ENCODE assay signal across 21 mouse cellular contexts in genomic region chr10:69179341-69179740, GRCm38 (mm10). TPM values are rescaled to one million over a fixed set of nuclear protein-coding genes. Genes with fewer than 3 reads are reported as not detected.
DNase-seq lines count a peak whose midpoint lies in the region; ATAC-seq and TF ChIP-seq lines count a peak whose summit lies in the region.
"Had no signal": no experiment of that assay in that cellular context is flagged by ENCODE, and none has a peak within 500 bp of the region (broad histone marks: within the 10 kb centered on the region; RNA-seq: fewer than 3 reads in every experiment).

No protein-coding gene starts in this region.

- TF ChIP-seq POLR2A in testis, adult 2 months (IDR thresholded peaks at IDR 0.05; ENCODE audit: control insufficient read depth, low read depth, low read length), result no peak

- no peak overlapping the region for H3K4me3 ChIP-seq in intestine, postnatal 0 days (ENCODE audit: low read depth, low read length)
- no peak overlapping the region for H3K4me3 ChIP-seq in intestine, embryonic 15.5 days (replicated peaks)
- H3K4me3 ChIP-seq in testis, adult 2 months (ENCODE audit: control insufficient read depth, low read depth, low read length), result no peak overlapping the region
- no peak overlapping the region for H3K4me3 ChIP-seq in forebrain, embryonic 12.5 days (replicated peaks)
- H3K4me3 ChIP-seq: embryonic facial prominence, embryonic 13.5 days; forebrain, embryonic 13.5 days; heart, embryonic 13.5 days; hindbrain, embryonic 12.5 days had no signal

- H3K4me2 ChIP-seq in intestine, postnatal 0 days (replicated peaks; ENCODE audit: low read depth), result no peak overlapping the region
- H3K4me2 ChIP-seq in intestine, embryonic 15.5 days (replicated peaks), result no peak overlapping the region
- H3K4me2 ChIP-seq in forebrain, embryonic 12.5 days, result no peak overlapping the region
- H3K4me2 ChIP-seq: embryonic facial prominence, embryonic 13.5 days; forebrain, embryonic 13.5 days; heart, embryonic 13.5 days; hindbrain, embryonic 12.5 days had no signal

- no peaks in the 10 kb centered on the region for H3K36me3 ChIP-seq in intestine, postnatal 0 days (ENCODE audit: control insufficient read depth, insufficient read depth)
- no peaks in the 10 kb centered on the region for H3K36me3 ChIP-seq in intestine, embryonic 15.5 days
- no peaks in the 10 kb centered on the region for H3K36me3 ChIP-seq in testis, adult 2 months (ENCODE audit: control insufficient read depth, insufficient read depth, low read length)
- H3K36me3 ChIP-seq in forebrain, embryonic 12.5 days (replicated peaks), result no peaks in the 10 kb centered on the region
- H3K36me3 ChIP-seq: embryonic facial prominence, embryonic 13.5 days; G1E; heart, embryonic 13.5 days; hindbrain, embryonic 12.5 days had no signal

- no peak for ATAC-seq in intestine, postnatal 0 days
- no peak for ATAC-seq in intestine, embryonic 15.5 days
- ATAC-seq in forebrain, embryonic 12.5 days (ENCODE audit: low FRiP score), result no peak
- no peak for ATAC-seq in inflammation-experienced regulatory T-cells, adult 6 months
- ATAC-seq: forebrain, embryonic 13.5 days; forebrain, postnatal 0 days; hindbrain, embryonic 16.5 days had no signal

- H3K4me1 ChIP-seq in intestine, postnatal 0 days (replicated peaks; ENCODE audit: control insufficient read depth, insufficient read depth, low read length), result no peaks in the 10 kb centered on the region
- H3K4me1 ChIP-seq in intestine, embryonic 15.5 days (replicated peaks), result 0 out of 2 replicates have a peak, but pooled peaks cover 4% of the 10 kb centered on the region
- no peaks in the 10 kb centered on the region for H3K4me1 ChIP-seq in testis, adult 2 months (ENCODE audit: control insufficient read depth, insufficient read depth, low read length)
- no peaks in the 10 kb centered on the region for H3K4me1 ChIP-seq in forebrain, embryonic 12.5 days
- H3K4me1 ChIP-seq: embryonic facial prominence, embryonic 13.5 days; forebrain, embryonic 13.5 days; heart, embryonic 13.5 days; hindbrain, embryonic 12.5 days had no signal

- H3K9ac ChIP-seq in intestine, postnatal 0 days (ENCODE audit: low read depth, low read length), result no peak overlapping the region
- H3K9ac ChIP-seq in intestine, embryonic 15.5 days, result no peak overlapping the region
- H3K9ac ChIP-seq in forebrain, embryonic 12.5 days, result no peak overlapping the region
- H3K9ac ChIP-seq: embryonic facial prominence, embryonic 13.5 days; forebrain, embryonic 13.5 days; forebrain, postnatal 0 days; heart, embryonic 13.5 days; hindbrain, embryonic 12.5 days had no signal

- 94% methylated on average over 1 of the region's 1 CpGs for WGBS in intestine, postnatal 0 days
- WGBS in intestine, embryonic 15.5 days, result 89% methylated on average over 1 of the region's 1 CpGs
- WGBS in forebrain, embryonic 12.5 days, result 95% methylated on average over 1 of the region's 1 CpGs

- TF ChIP-seq CTCF in intestine, postnatal 0 days (IDR thresholded peaks at IDR 0.05; ENCODE audit: low read depth), result peak; percentile 14; the same call in 1 of the 2 replicates
- TF ChIP-seq CTCF in testis, adult 2 months (IDR thresholded peaks at IDR 0.05; ENCODE audit: control insufficient read depth, insufficient read depth, insufficient replicate concordance, low read depth, low read length), result peak; percentile 48; the same call in 1 of the 2 replicates

- no peaks in the 10 kb centered on the region for H3K9me3 ChIP-seq in intestine, postnatal 0 days (ENCODE audit: control insufficient read depth)
- no peaks in the 10 kb centered on the region for H3K9me3 ChIP-seq in intestine, embryonic 15.5 days
- no peaks in the 10 kb centered on the region for H3K9me3 ChIP-seq in forebrain, embryonic 12.5 days
- H3K9me3 ChIP-seq: embryonic facial prominence, embryonic 13.5 days; hindbrain, embryonic 12.5 days had no signal

- H3K27me3 ChIP-seq in intestine, postnatal 0 days (replicated peaks; ENCODE audit: control insufficient read depth, insufficient read depth, low read length), result no peaks in the 10 kb centered on the region
- H3K27me3 ChIP-seq in intestine, embryonic 15.5 days (replicated peaks), result no peaks in the 10 kb centered on the region
- H3K27me3 ChIP-seq in testis, adult 2 months (ENCODE audit: control insufficient read depth, insufficient read depth, low read length), result no peaks in the 10 kb centered on the region
- H3K27me3 ChIP-seq in forebrain, embryonic 12.5 days, result no peaks in the 10 kb centered on the region
- H3K27me3 ChIP-seq: embryonic facial prominence, embryonic 13.5 days; forebrain, embryonic 13.5 days; heart, embryonic 13.5 days; hindbrain, embryonic 12.5 days had no signal

- no peak for DNase-seq in testis, postnatal 10 days (ENCODE audit: low spot score)
- peak; percentile 62 for DNase-seq in ZHBTc4 (ENCODE audit: low read depth, low spot score)
- DNase-seq: adrenal gland, adult 8-10 months; adrenal gland, postnatal 36 days; cerebellum, adult 11 months; cerebellum, adult 8-10 months; cerebellum, postnatal 36 days; forebrain, postnatal 0 days; gastrocnemius, postnatal 14 days; heart, postnatal 4 days had no signal

- H3K27ac ChIP-seq in intestine, postnatal 0 days (ENCODE audit: low read depth, low read length), result no peak overlapping the region
- no peak overlapping the region for H3K27ac ChIP-seq in intestine, embryonic 15.5 days
- no peak overlapping the region for H3K27ac ChIP-seq in testis, adult 2 months (ENCODE audit: control insufficient read depth, insufficient read depth, low read depth, low read length)
- no peak overlapping the region for H3K27ac ChIP-seq in forebrain, embryonic 12.5 days
- H3K27ac ChIP-seq: embryonic facial prominence, embryonic 13.5 days; forebrain, embryonic 13.5 days; heart, embryonic 13.5 days; hindbrain, embryonic 12.5 days had no signal

RNA-seq across cellular contexts. Expression of gene Rhobtb1, which starts 28.1 kb away (rescaled TPM):
- 11.3 and 13.2 TPM in 2 replicates for polyA plus RNA-seq in intestine, postnatal 0 days (2015; fragmentation: Nextera tagmentation; extraction: Ambion mirVana)
- 19.6 and 20.8 TPM in 2 replicates for polyA plus RNA-seq in intestine, embryonic 15.5 days (2015; fragmentation: Nextera tagmentation; extraction: Ambion mirVana)
- polyA plus RNA-seq in testis, adult 2 months (2012; rRNA removed), result 20.0 and 22.4 TPM in 2 replicates
- polyA plus RNA-seq in forebrain, embryonic 12.5 days (2016; fragmentation: Nextera tagmentation; extraction: Ambion mirVana), result 15.0 and 17.8 TPM in 2 replicates
- polyA plus RNA-seq in inflammation-experienced regulatory T-cells, adult 6 months (2017; shearing (Covaris generic)), result not detected
- polyA plus RNA-seq: G1E had no signal

RNA-seq across cellular contexts. Expression of gene A930033H14Rik, which starts 33.6 kb away (rescaled TPM):
- 1.0 and 1.4 TPM in 2 replicates for polyA plus RNA-seq in intestine, postnatal 0 days (2015; fragmentation: Nextera tagmentation; extraction: Ambion mirVana)
- polyA plus RNA-seq in intestine, embryonic 15.5 days (2015; fragmentation: Nextera tagmentation; extraction: Ambion mirVana), result 1.8 TPM in 2 replicates
- 1.4 and 1.5 TPM in 2 replicates for polyA plus RNA-seq in testis, adult 2 months (2012; rRNA removed)
- polyA plus RNA-seq in forebrain, embryonic 12.5 days (2016; fragmentation: Nextera tagmentation; extraction: Ambion mirVana), result 1.2 TPM in 2 replicates
- not detected for polyA plus RNA-seq in inflammation-experienced regulatory T-cells, adult 6 months (2017; shearing (Covaris generic))
- polyA plus RNA-seq: G1E had no signal

Comparison
In these comparisons a context has a peak if more than half of its experiments do, and no peak if none do; other contexts are left out.
1. RNA of gene Rhobtb1, which starts 28.1 kb away (polyA plus RNA-seq): 20.0 to 22.4 TPM in testis, adult 2 months, 19.6 to 20.8 TPM in intestine, embryonic 15.5 days, 15.0 to 17.8 TPM in forebrain, embryonic 12.5 days and 11.3 to 13.2 TPM in intestine, postnatal 0 days; not detected in inflammation-experienced regulatory T-cells, adult 6 months; every median in the first group is over 10 times any median in the second.